Mouse (Mus musculus) C2C12 (cell line): ENCODE measurements at regions not wholly inside any gene's neighbourhood (a gene's known extent, or its start where the extent isn't known, plus 50 kb on each side); places are given as distances from the start of the nearest gene placed in this dataset.

Source experiments
- H3K27me3 ChIP-seq: one replicate; pipeline ENCODE4 v1.6.1; 2011; ENCODE audit not compliant: control insufficient read depth, insufficient read depth, insufficient read length
- H3K36me3 ChIP-seq: one replicate; pipeline ENCODE4 v1.6.1; 2011; ENCODE audit not compliant: control insufficient read depth, insufficient read depth
- H3K4me3 ChIP-seq: one replicate; pipeline ENCODE4 v1.5.1; 2011; ENCODE audit warnings: mild to moderate bottlenecking, control low read depth; ENCODE audit not compliant: poor library complexity, insufficient read depth, severe bottlenecking
- H3K79me2 ChIP-seq: one replicate; pipeline ENCODE4 v1.6.1; 2011; ENCODE audit not compliant: control insufficient read depth, insufficient read depth
- H3K79me3 ChIP-seq: one replicate; pipeline ENCODE4 v1.6.1; 2011; ENCODE audit warnings: low read depth, control low read depth
- H3ac ChIP-seq: one replicate; pipeline ENCODE3; 2011; ENCODE audit warnings: low read depth; ENCODE audit not compliant: control insufficient read depth, insufficient read length
- CEBPB ChIP-seq: IDR thresholded peaks from one replicate; pipeline ENCODE4 v1.6.1; 2011; ENCODE audit warnings: low read depth, mild to moderate bottlenecking, control low read depth, moderate library complexity
- CTCF ChIP-seq: IDR thresholded peaks from one replicate; pipeline ENCODE4 v1.5.1; 2011; ENCODE audit not compliant: control insufficient read depth, insufficient read depth, insufficient read length
- FOSL1 ChIP-seq: IDR thresholded peaks from one replicate; pipeline ENCODE4 v1.8.0; 2011; ENCODE audit warnings: mild to moderate bottlenecking, low read length; ENCODE audit not compliant: poor library complexity, insufficient read depth, severe bottlenecking
- MAX ChIP-seq: IDR thresholded peaks from one replicate; pipeline ENCODE4 v1.6.1; 2011; ENCODE audit warnings: mild to moderate bottlenecking, control low read depth
- MYOD1 ChIP-seq: IDR thresholded peaks from one replicate; pipeline ENCODE4 v1.6.1; 2011; ENCODE audit warnings: low read depth; ENCODE audit not compliant: control insufficient read depth, insufficient read length
- MYOG ChIP-seq: IDR thresholded peaks from one replicate; pipeline ENCODE4 v1.6.1; 2011; ENCODE audit not compliant: control insufficient read depth, insufficient read length; ENCODE audit errors: extremely low read depth
- USF1 ChIP-seq: IDR thresholded peaks from one replicate; pipeline ENCODE4 v1.6.1; 2011; ENCODE audit warnings: low read depth, mild to moderate bottlenecking, control low read depth, moderate library complexity

DNA sequence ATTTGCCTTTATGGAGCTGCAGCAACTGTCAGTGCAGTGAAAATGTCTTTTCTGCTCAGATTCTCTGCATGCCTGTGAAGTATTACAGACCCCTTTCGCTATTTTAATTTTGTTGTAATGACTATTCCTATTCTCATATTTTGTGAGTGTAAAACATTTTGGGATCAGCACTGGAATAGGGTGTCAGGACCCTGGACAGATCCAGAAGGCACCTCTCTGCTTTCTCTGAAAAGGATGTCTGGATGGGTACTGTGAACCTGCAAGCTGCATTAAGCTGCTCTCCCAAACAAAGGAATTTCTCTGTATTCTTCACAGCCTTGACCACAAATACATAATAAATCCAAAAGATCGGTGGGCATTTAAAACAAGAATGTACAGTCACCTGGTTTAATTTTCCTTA is 460.8 kb downstream of the Rapgef2 start:
- H3K79me2 ChIP-seq, result no peaks in the 10 kb centered on the region

DNA sequence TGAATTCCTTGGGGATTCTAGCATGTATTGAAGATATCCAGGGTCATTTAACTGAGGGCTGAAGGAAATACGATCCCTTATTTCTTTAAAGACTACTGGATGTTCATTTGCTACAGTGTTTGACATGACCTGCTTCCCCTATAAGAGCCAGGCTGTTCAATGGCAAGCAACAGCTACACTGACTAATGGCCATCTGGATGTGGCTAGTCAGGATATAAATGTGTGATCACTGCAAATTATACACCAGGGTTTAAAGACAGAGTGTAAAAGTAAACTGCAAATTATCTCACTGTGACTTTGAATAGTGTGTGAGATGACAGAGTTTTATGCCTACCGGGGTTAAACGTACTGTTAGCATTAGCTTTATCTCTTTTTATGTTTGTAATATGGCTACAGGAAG is 473.9 kb downstream of the Rapgef2 start:
- H3K4me3 ChIP-seq, result no peak overlapping the region
- no peak overlapping the region for H3ac ChIP-seq
- TF ChIP-seq MAX, result no peak
- no peak for TF ChIP-seq FOSL1
- TF ChIP-seq CEBPB, result no peak
- no peak for TF ChIP-seq CTCF
- TF ChIP-seq USF1, result no peak
- no peak for TF ChIP-seq MYOG
- no peak for TF ChIP-seq MYOD1
- H3K27me3 ChIP-seq, result no peaks in the 10 kb centered on the region
- H3K36me3 ChIP-seq, result no peaks in the 10 kb centered on the region
- H3K79me3 ChIP-seq, result no peaks in the 10 kb centered on the region
- H3K79me2 ChIP-seq, result no peaks in the 10 kb centered on the region

More for the DNA sequence above, 460.8 kb downstream of the Rapgef2 start:
- H3ac ChIP-seq, result no peak overlapping the region
- H3K79me3 ChIP-seq, result no peaks in the 10 kb centered on the region
- H3K4me3 ChIP-seq, result no peak overlapping the region
- H3K36me3 ChIP-seq, result no peaks in the 10 kb centered on the region
- TF ChIP-seq CTCF (no peak), CEBPB (no peak), FOSL1 (no peak)
- H3K27me3 ChIP-seq, result no peaks in the 10 kb centered on the region

DNA sequence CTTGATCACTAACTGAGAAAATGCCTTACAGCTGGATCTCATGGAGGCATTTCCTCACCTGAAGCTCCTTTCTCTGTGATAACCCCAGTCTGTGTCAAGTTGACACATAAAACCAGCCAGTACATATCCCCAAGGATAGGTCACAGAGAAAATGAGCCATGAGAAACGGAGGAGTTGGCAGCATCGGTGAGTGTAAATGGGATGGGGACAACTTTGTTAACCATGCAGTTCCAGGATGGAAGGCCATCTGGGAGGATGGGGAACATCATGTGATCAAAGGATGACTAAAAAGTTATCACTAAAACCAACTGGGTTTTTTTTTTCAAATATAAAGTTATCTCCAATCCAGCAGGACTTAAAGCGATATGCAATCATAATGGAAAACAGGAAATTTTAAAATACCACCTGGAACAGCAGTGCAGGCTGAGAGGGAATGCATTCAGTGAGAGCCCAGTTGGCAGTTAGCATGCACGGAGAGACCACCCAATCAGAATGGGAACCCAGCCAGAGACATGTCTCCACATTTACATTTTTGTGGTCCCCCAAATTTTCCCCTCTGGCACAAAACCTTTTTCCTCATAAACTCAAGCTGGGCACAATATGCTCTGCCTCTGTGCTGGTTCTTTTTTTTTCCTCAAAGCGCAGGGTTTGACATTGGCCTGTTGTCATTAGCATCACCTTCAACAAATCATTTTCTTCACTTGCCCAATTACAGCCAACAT is 475.7 kb downstream of the Rapgef2 start:
- H3K27me3 ChIP-seq, result no peaks in the 10 kb centered on the region
- H3K79me2 ChIP-seq, result no peaks in the 10 kb centered on the region
- H3K4me3 ChIP-seq, result no peak overlapping the region
- TF ChIP-seq MYOD1 (no peak), FOSL1 (no peak), USF1 (no peak)
- no peak overlapping the region for H3ac ChIP-seq
- H3K79me3 ChIP-seq, result no peaks in the 10 kb centered on the region
- H3K36me3 ChIP-seq, result no peaks in the 10 kb centered on the region

DNA sequence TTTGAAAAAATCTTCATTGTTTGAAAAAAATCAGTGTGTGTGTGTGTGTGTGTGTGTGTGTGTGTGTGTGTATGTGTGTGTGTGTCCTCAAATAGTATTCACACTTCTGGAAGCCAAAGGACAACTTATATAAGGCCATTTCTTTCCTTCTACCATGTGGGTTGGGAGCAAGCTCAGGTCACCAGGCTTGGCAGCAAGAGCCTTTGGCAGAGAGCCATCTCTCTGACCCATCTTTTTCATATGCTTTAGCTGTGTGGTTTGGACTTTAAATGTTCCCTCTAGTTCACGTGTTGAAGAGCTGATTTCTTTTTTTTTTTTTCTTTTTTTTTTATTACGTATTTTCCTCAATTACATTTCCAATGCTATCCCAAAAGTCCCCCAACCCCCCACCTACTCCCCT is 483.1 kb downstream of the Rapgef2 start:
- no peak for TF ChIP-seq FOSL1
- TF ChIP-seq CTCF, result no peak
- Histone ChIP-seq H3K79me2 (no peaks in the 10 kb centered on the region), H3K79me3 (no peaks in the 10 kb centered on the region), H3ac (no peak overlapping the region), H3K4me3 (no peak overlapping the region), H3K27me3 (no peaks in the 10 kb centered on the region), H3K36me3 (no peaks in the 10 kb centered on the region)

DNA sequence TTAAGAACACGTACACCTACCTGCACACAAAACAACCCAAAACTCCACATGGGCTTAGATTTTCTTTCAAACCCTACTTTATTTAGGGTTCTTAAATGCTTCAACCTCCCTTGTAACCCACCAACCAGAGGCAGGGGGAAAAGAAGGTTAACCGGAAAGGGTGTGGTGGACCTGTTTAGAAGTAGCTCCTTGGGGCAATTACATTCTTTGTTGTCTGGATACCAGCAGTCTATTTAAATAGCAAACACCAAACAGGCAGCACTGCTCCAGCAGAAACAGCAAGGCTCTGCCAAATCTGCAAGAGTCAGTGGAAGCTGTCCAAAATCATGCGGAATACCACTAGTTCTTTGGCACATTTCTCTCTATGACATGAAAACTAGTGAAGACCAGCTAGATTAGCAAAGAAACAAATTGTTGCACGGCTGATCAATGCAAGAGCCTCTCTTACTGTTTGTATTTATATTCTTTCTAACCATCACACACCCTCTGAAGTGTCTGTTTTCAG is 490.3 kb downstream of the Rapgef2 start:
- Histone ChIP-seq H3K79me3 (no peaks in the 10 kb centered on the region), H3ac (no peak overlapping the region), H3K4me3 (no peak overlapping the region), H3K79me2 (no peaks in the 10 kb centered on the region), H3K36me3 (no peaks in the 10 kb centered on the region), H3K27me3 (no peaks in the 10 kb centered on the region)
- no peak for TF ChIP-seq CEBPB
- TF ChIP-seq FOSL1, result no peak
- no peak for TF ChIP-seq USF1
- no peak for TF ChIP-seq MAX
- no peak for TF ChIP-seq MYOD1
- TF ChIP-seq CTCF, result no peak
- TF ChIP-seq MYOG, result no peak

DNA sequence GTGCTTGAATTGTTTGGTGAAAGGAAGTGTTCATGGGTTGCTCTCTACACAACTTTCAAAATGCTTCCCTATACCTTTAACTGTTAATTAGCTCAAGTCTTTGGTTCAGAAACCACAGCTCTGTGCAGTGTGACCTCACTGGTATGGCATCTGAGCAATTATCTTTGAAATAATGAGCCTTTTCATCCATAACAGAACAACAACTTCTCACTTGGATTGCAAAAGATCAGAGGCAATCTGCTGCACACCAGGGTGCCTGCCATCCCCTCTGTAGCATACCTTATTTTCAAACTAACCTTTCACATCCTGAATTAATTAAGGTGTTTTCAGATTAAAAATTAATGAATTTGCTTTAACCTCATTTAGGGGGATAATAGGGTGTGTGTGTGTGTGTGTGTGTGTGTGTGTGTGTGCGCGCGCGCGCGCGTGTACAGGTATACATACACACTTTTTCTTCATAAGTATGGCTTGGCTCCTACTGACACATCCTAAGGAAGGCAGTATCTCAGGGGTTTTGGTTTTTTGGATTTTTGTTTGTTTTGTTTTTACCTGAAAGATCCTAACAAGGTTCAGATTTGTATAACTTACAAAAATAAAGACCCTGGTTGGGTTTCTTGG is 493.8 kb downstream of the Rapgef2 start:
- no peak for TF ChIP-seq CTCF
- no peak for TF ChIP-seq CEBPB
- no peak for TF ChIP-seq MYOD1
- TF ChIP-seq USF1, result no peak
- TF ChIP-seq MYOG, result no peak
- TF ChIP-seq FOSL1, result no peak
- no peak for TF ChIP-seq MAX
- H3K4me3 ChIP-seq, result no peak overlapping the region
- H3K79me3 ChIP-seq, result no peaks in the 10 kb centered on the region

More for the DNA sequence above, 493.8 kb downstream of the Rapgef2 start:
- no peaks in the 10 kb centered on the region for H3K36me3 ChIP-seq
- no peak overlapping the region for H3ac ChIP-seq
- H3K79me2 ChIP-seq, result no peaks in the 10 kb centered on the region
- no peaks in the 10 kb centered on the region for H3K27me3 ChIP-seq
